11 mouse cellular contexts compared by ENCODE assay signal in the genomic region with DNA sequence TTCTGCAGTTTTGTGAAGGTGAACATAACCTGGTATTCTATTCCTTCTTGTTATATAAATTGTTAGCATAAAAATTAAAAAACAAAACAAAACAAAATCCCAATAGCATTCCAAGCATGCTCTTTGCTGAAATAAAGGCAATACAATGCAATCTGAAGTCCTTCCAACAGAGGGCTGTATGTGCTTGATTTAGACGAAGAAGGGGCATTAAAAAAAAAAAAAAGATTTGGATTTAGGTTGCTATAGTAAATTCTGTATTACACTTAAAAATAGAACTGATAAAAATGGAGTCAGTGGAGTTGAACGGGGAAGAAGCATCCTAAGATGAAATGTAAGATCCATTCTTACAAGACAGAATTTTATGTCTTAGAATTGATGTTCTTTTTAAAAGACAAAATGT.
DNase-seq lines count a peak whose midpoint lies in the region; ATAC-seq and TF ChIP-seq lines count a peak whose summit lies in the region.
"Had no signal": no experiment of that assay in that cellular context is flagged by ENCODE, and none has a peak within 500 bp of the region (broad histone marks: within the 10 kb centered on the region; RNA-seq: fewer than 3 reads in every experiment).

No protein-coding gene starts in this region.

- no peaks in the 10 kb centered on the region for H3K9me3 ChIP-seq in heart, postnatal 0 days (replicated peaks; ENCODE audit: control insufficient read depth, low read length)
- no peaks in the 10 kb centered on the region for H3K9me3 ChIP-seq in forebrain, embryonic 16.5 days (ENCODE audit: control insufficient read depth, low read length)
- H3K9me3 ChIP-seq: heart, embryonic 10.5 days had no signal

- H3K4me1 ChIP-seq in heart, postnatal 0 days (ENCODE audit: control insufficient read depth, insufficient read depth), result no peaks in the 10 kb centered on the region
- peaks cover 10% of the 10 kb centered on the region; the same call in 1 of the 2 replicates for H3K4me1 ChIP-seq in forebrain, embryonic 16.5 days (replicated peaks; ENCODE audit: control insufficient read depth, insufficient read depth, low read length)
- H3K4me1 ChIP-seq: heart, embryonic 10.5 days had no signal

- no peak for TF ChIP-seq EP300 in heart, postnatal 0 days (IDR thresholded peaks at IDR 0.05; ENCODE audit: low read depth)

- WGBS in heart, postnatal 0 days, result 8% methylated on average over 2 of the region's 2 CpGs
- 20% methylated on average over 2 of the region's 2 CpGs for WGBS in forebrain, embryonic 16.5 days

- no peak overlapping the region for H3K27ac ChIP-seq in heart, postnatal 0 days (ENCODE audit: low read depth)
- H3K27ac ChIP-seq in forebrain, embryonic 16.5 days (ENCODE audit: low read length), result no peak overlapping the region
- H3K27ac ChIP-seq: heart, embryonic 10.5 days; liver, embryonic 14.5 days had no signal

- ATAC-seq in heart, postnatal 0 days (ENCODE audit: insufficient read depth, low read depth), result no peak
- ATAC-seq in forebrain, embryonic 16.5 days, result peak; percentile 34
- no peak for ATAC-seq in CD4-positive, CD25-positive, alpha-beta regulatory T cell, adult 4 months

- no peak overlapping the region for H3K4me3 ChIP-seq in heart, postnatal 0 days (ENCODE audit: low read depth, low read length)
- no peak overlapping the region for H3K4me3 ChIP-seq in forebrain, embryonic 16.5 days (replicated peaks; ENCODE audit: low read length)
- H3K4me3 ChIP-seq: heart, embryonic 10.5 days had no signal

- no peak for DNase-seq in heart, postnatal 0 days (ENCODE audit: low spot score)
- DNase-seq in heart, postnatal 25 days (ENCODE audit: low spot score), result no peak
- DNase-seq in right cerebral cortex, adult 18-20 months, result peak; percentile 57
- DNase-seq in right cerebral cortex, postnatal 14 days, result no peak
- no peak for DNase-seq in adrenal gland, adult 2 months
- DNase-seq: kidney, adult 18-20 months; thymus, adult 18-20 months had no signal

- H3K27me3 ChIP-seq in heart, postnatal 0 days (ENCODE audit: control insufficient read depth, insufficient read depth, low read length), result no peaks in the 10 kb centered on the region
- H3K27me3 ChIP-seq in forebrain, embryonic 16.5 days (replicated peaks; ENCODE audit: control insufficient read depth, insufficient read depth, low read length), result no peaks in the 10 kb centered on the region

- TF ChIP-seq CTCF in heart, postnatal 0 days (IDR thresholded peaks at IDR 0.05; ENCODE audit: low read depth), result peak; percentile 41

- intact Hi-C loops in heart, postnatal 25 days (cut with DNase I), result loop anchor here (10.0 kb wide), 1 partner anchor 1008 kb away; no protein-coding TSS in a partner anchor

- H3K4me2 ChIP-seq in heart, postnatal 0 days (ENCODE audit: low read depth, low read length), result no peak overlapping the region
- H3K4me2 ChIP-seq in forebrain, embryonic 16.5 days (ENCODE audit: low read length), result no peak overlapping the region

- no peak overlapping the region for H3K9ac ChIP-seq in heart, postnatal 0 days (replicated peaks; ENCODE audit: low read depth, low read length)
- H3K9ac ChIP-seq in forebrain, embryonic 16.5 days (replicated peaks; ENCODE audit: low read depth, low read length), result no peak overlapping the region
- H3K9ac ChIP-seq: liver, embryonic 14.5 days had no signal

- H3K36me3 ChIP-seq in heart, postnatal 0 days (replicated peaks; ENCODE audit: control insufficient read depth, insufficient read depth, low read length), result no peaks in the 10 kb centered on the region
- H3K36me3 ChIP-seq in forebrain, embryonic 16.5 days (ENCODE audit: control insufficient read depth, insufficient read depth), result no peaks in the 10 kb centered on the region
- H3K36me3 ChIP-seq: heart, embryonic 10.5 days had no signal
